Mouse (Mus musculus): ENCODE data around the gene Pin1rt1. TPM values are rescaled to one million over a fixed set of nuclear protein-coding genes. Genes with fewer than 3 reads are reported as not detected.

Pin1rt1 gene
- polyA plus RNA-seq (2014; fragmentation: Nextera tagmentation; extraction: Ambion mirVana), result 0.18 TPM in 1 of 2 replicates, not detected in the other

GRCm38 (mm10) chr2:104716279-104716678 is at the start of gene Pin1rt1:
Gene Pin1rt1, minus strand, starts transcription at chr2:104716379.
- Histone ChIP-seq H3K4me2 (ENCODE audit: low read depth, low read length) (no peak within 1 kb of the TSS), H3K9me3 (replicated peaks; ENCODE audit: control insufficient read depth, low read length) (no peaks in the 10 kb centered on the region), H3K4me3 (ENCODE audit: low read depth, low read length) (no peak within 1 kb of the TSS), H3K9ac (replicated peaks; ENCODE audit: low read length) (no peak within 1 kb of the TSS), H3K4me1 (ENCODE audit: control insufficient read depth, insufficient read depth, low read length) (no peaks in the 10 kb centered on the region), H3K27me3 (ENCODE audit: control insufficient read depth, insufficient read depth, low read length) (no peaks in the 10 kb centered on the region), H3K27ac (replicated peaks; ENCODE audit: low read depth, low read length) (no peak within 1 kb of the TSS), H3K36me3 (replicated peaks; ENCODE audit: control insufficient read depth, insufficient read depth, low read depth, low read length) (no peaks in the 10 kb centered on the region)
- ATAC-seq (replicated peaks; ENCODE audit: insufficient number of reproducible peaks, low FRiP score, low TSS enrichment, low read depth) (no peak), DNase-seq (ENCODE audit: low spot score) (no peak)
- 87% methylated on average over 4 of the region's 4 CpGs for WGBS

- Histone ChIP-seq H3K4me2 (ENCODE audit: low read depth, low read length) (no peak overlapping the region), H3K27ac (replicated peaks; ENCODE audit: low read depth, low read length) (no peak overlapping the region), H3K9ac (replicated peaks; ENCODE audit: low read length) (no peak overlapping the region), H3K36me3 (replicated peaks; ENCODE audit: control insufficient read depth, insufficient read depth, low read depth, low read length) (no peaks in the 10 kb centered on the region; the same call in 1 of the 2 replicates), H3K9me3 (replicated peaks; ENCODE audit: control insufficient read depth, low read length) (no peaks in the 10 kb centered on the region), H3K27me3 (ENCODE audit: control insufficient read depth, insufficient read depth, low read length) (no peaks in the 10 kb centered on the region), H3K4me1 (ENCODE audit: control insufficient read depth, insufficient read depth, low read length) (no peaks in the 10 kb centered on the region), H3K4me3 (ENCODE audit: low read depth, low read length) (no peak overlapping the region)
- ATAC-seq (replicated peaks; ENCODE audit: insufficient number of reproducible peaks, low FRiP score, low TSS enrichment, low read depth) (no peak), DNase-seq (ENCODE audit: low spot score) (no peak)
- 94% methylated on average over 4 of the region's 4 CpGs for WGBS
These were observed 47.8 kb upstream of the Pin1rt1 start for GRCm38 (mm10) chr2:104764018-104764417.

- no peak for DNase-seq (ENCODE audit: low spot score)
These were observed 47.0 kb upstream of the Pin1rt1 start for GRCm38 (mm10) chr2:104763134-104763703.

GRCm38 (mm10) chr2:104750611-104751010 is 34.4 kb upstream of the Pin1rt1 start:
- Histone ChIP-seq H3K4me3 (ENCODE audit: low read depth, low read length) (no peak overlapping the region), H3K9ac (replicated peaks; ENCODE audit: low read length) (no peak overlapping the region), H3K4me2 (ENCODE audit: low read depth, low read length) (no peak overlapping the region), H3K9me3 (replicated peaks; ENCODE audit: control insufficient read depth, low read length) (no peaks in the 10 kb centered on the region), H3K4me1 (ENCODE audit: control insufficient read depth, insufficient read depth, low read length) (no peaks in the 10 kb centered on the region), H3K27me3 (ENCODE audit: control insufficient read depth, insufficient read depth, low read length) (no peaks in the 10 kb centered on the region), H3K27ac (replicated peaks; ENCODE audit: low read depth, low read length) (no peak overlapping the region), H3K36me3 (replicated peaks; ENCODE audit: control insufficient read depth, insufficient read depth, low read depth, low read length) (no peaks in the 10 kb centered on the region)
- peak; percentile 44 for DNase-seq (ENCODE audit: low spot score)
- no peak for ATAC-seq (replicated peaks; ENCODE audit: insufficient number of reproducible peaks, low FRiP score, low TSS enrichment, low read depth)
- WGBS, result 66% methylated on average over 3 of the region's 3 CpGs

More at GRCm38 (mm10) chr2:104763134-104763703, 47.0 kb upstream of the Pin1rt1 start:
- H3K9me3 ChIP-seq (replicated peaks; ENCODE audit: control insufficient read depth, low read length), result no peaks in the 10 kb centered on the region
- H3K9ac ChIP-seq (replicated peaks; ENCODE audit: low read length), result no peak overlapping the region
- H3K27me3 ChIP-seq (ENCODE audit: control insufficient read depth, insufficient read depth, low read length), result no peaks in the 10 kb centered on the region
- H3K4me1 ChIP-seq (ENCODE audit: control insufficient read depth, insufficient read depth, low read length), result no peaks in the 10 kb centered on the region
- no peaks in the 10 kb centered on the region; the same call in 1 of the 2 replicates for H3K36me3 ChIP-seq (replicated peaks; ENCODE audit: control insufficient read depth, insufficient read depth, low read depth, low read length)
- ATAC-seq (replicated peaks; ENCODE audit: insufficient number of reproducible peaks, low FRiP score, low TSS enrichment, low read depth), result no peak
- no peak overlapping the region for H3K4me2 ChIP-seq (ENCODE audit: low read depth, low read length)
- WGBS, result 80% methylated on average over 8 of the region's 8 CpGs
- H3K27ac ChIP-seq (replicated peaks; ENCODE audit: low read depth, low read length), result no peak overlapping the region
- H3K4me3 ChIP-seq (ENCODE audit: low read depth, low read length), result no peak overlapping the region

- no peak overlapping the region for H3K27ac ChIP-seq (replicated peaks; ENCODE audit: low read depth, low read length)
- whole genome bisulfite sequencing, result 82% methylated on average over 5 of the region's 5 CpGs
- no peaks in the 10 kb centered on the region for H3K4me1 ChIP-seq (ENCODE audit: control insufficient read depth, insufficient read depth, low read length)
- H3K4me3 ChIP-seq (ENCODE audit: low read depth, low read length), result no peak overlapping the region
- ATAC-seq (replicated peaks; ENCODE audit: insufficient number of reproducible peaks, low FRiP score, low TSS enrichment, low read depth), result no peak
- H3K9me3 ChIP-seq (replicated peaks; ENCODE audit: control insufficient read depth, low read length), result no peaks in the 10 kb centered on the region
- no peak overlapping the region for H3K4me2 ChIP-seq (ENCODE audit: low read depth, low read length)
- no peaks in the 10 kb centered on the region for H3K36me3 ChIP-seq (replicated peaks; ENCODE audit: control insufficient read depth, insufficient read depth, low read depth, low read length)
- no peak overlapping the region for H3K9ac ChIP-seq (replicated peaks; ENCODE audit: low read length)
- H3K27me3 ChIP-seq (ENCODE audit: control insufficient read depth, insufficient read depth, low read length), result no peaks in the 10 kb centered on the region
- DNase-seq (ENCODE audit: low spot score), result no peak
These were observed 32.5 kb upstream of the Pin1rt1 start for GRCm38 (mm10) chr2:104748652-104749183.

- DNase-seq (ENCODE audit: low spot score) (no peak), ATAC-seq (replicated peaks; ENCODE audit: insufficient number of reproducible peaks, low FRiP score, low TSS enrichment, low read depth) (no peak)
- 62% methylated on average over 8 of the region's 8 CpGs for WGBS
- Histone ChIP-seq H3K9ac (replicated peaks; ENCODE audit: low read length) (no peak overlapping the region), H3K27ac (replicated peaks; ENCODE audit: low read depth, low read length) (no peak overlapping the region), H3K27me3 (ENCODE audit: control insufficient read depth, insufficient read depth, low read length) (peaks cover 3% of the 10 kb centered on the region; the same call in 1 of the 2 replicates), H3K36me3 (replicated peaks; ENCODE audit: control insufficient read depth, insufficient read depth, low read depth, low read length) (no peaks in the 10 kb centered on the region), H3K9me3 (replicated peaks; ENCODE audit: control insufficient read depth, low read length) (no peaks in the 10 kb centered on the region), H3K4me2 (ENCODE audit: low read depth, low read length) (no peak overlapping the region), H3K4me1 (ENCODE audit: control insufficient read depth, insufficient read depth, low read length) (no peaks in the 10 kb centered on the region), H3K4me3 (ENCODE audit: low read depth, low read length) (no peak overlapping the region)
These were observed 30.1 kb upstream of the Pin1rt1 start for GRCm38 (mm10) chr2:104746251-104746650.

GRCm38 (mm10) chr2:104743971-104744370 is 27.8 kb upstream of the Pin1rt1 start:
- Histone ChIP-seq H3K27ac (replicated peaks; ENCODE audit: low read depth, low read length) (no peak overlapping the region), H3K27me3 (ENCODE audit: control insufficient read depth, insufficient read depth, low read length) (peaks cover 6% of the 10 kb centered on the region; the same call in 1 of the 2 replicates), H3K4me3 (ENCODE audit: low read depth, low read length) (no peak overlapping the region), H3K4me2 (ENCODE audit: low read depth, low read length) (no peak overlapping the region), H3K9me3 (replicated peaks; ENCODE audit: control insufficient read depth, low read length) (no peaks in the 10 kb centered on the region), H3K4me1 (ENCODE audit: control insufficient read depth, insufficient read depth, low read length) (no peaks in the 10 kb centered on the region), H3K36me3 (replicated peaks; ENCODE audit: control insufficient read depth, insufficient read depth, low read depth, low read length) (no peaks in the 10 kb centered on the region), H3K9ac (replicated peaks; ENCODE audit: low read length) (no peak overlapping the region)
- 45% methylated on average over 5 of the region's 5 CpGs for WGBS
- ATAC-seq (replicated peaks; ENCODE audit: insufficient number of reproducible peaks, low FRiP score, low TSS enrichment, low read depth) (no peak), DNase-seq (ENCODE audit: low spot score) (no peak)

- peak overlapping the region; percentile 70 for H3K4me3 ChIP-seq (ENCODE audit: low read depth, low read length)
- ATAC-seq (replicated peaks; ENCODE audit: insufficient number of reproducible peaks, low FRiP score, low TSS enrichment, low read depth), result no peak
- H3K9ac ChIP-seq (replicated peaks; ENCODE audit: low read length), result no peak overlapping the region
- DNase-seq (ENCODE audit: low spot score), result no peak
- WGBS, result 8% methylated on average over 7 of the region's 7 CpGs
- peaks cover 6% of the 10 kb centered on the region; the same call in 1 of the 2 replicates for H3K27me3 ChIP-seq (ENCODE audit: control insufficient read depth, insufficient read depth, low read length)
- no peaks in the 10 kb centered on the region for H3K9me3 ChIP-seq (replicated peaks; ENCODE audit: control insufficient read depth, low read length)
- no peak overlapping the region for H3K27ac ChIP-seq (replicated peaks; ENCODE audit: low read depth, low read length)
- no peaks in the 10 kb centered on the region for H3K36me3 ChIP-seq (replicated peaks; ENCODE audit: control insufficient read depth, insufficient read depth, low read depth, low read length)
- no peaks in the 10 kb centered on the region for H3K4me1 ChIP-seq (ENCODE audit: control insufficient read depth, insufficient read depth, low read length)
- peak overlapping the region; percentile 98 for H3K4me2 ChIP-seq (ENCODE audit: low read depth, low read length)
These were observed 27.0 kb upstream of the Pin1rt1 start for GRCm38 (mm10) chr2:104743160-104743559.

Measured in embryonic facial prominence, embryonic 11.5 days (tissue).